Mouse (Mus musculus) liver, embryonic 15.5 days (tissue): ENCODE results near the gene Negr1. TPM values are rescaled to one million over a fixed set of nuclear protein-coding genes. Genes with fewer than 3 reads are reported as not detected.

Experiments used
- ATAC-seq: fragments of 200-750 bp; cut with Nextera tagmentation; 2 replicates; pipeline ENCODE4 v1.8.0; 2017; ENCODE audit warnings: moderate number of reproducible peaks, mild to moderate bottlenecking, moderate library complexity; ENCODE audit not compliant: insufficient read depth
- H3K27ac ChIP-seq: fragments of 300-500 bp; sonication (generic); replicated peaks from 2 replicates; pipeline ENCODE4 v1.5.1; 2015; ENCODE audit warnings: mild to moderate bottlenecking, inconsistent platforms
- H3K27me3 ChIP-seq: fragments of 300-500 bp; sonication (generic); 2 replicates; pipeline ENCODE4 v1.6.1; 2015; ENCODE audit warnings: mild to moderate bottlenecking, inconsistent platforms
- H3K36me3 ChIP-seq: fragments of 300-500 bp; sonication (generic); replicated peaks from 2 replicates; pipeline ENCODE4 v1.6.1; 2015; ENCODE audit warnings: moderate library complexity, mild to moderate bottlenecking, inconsistent platforms
- H3K4me1 ChIP-seq: fragments of 300-500 bp; sonication (generic); replicated peaks from 2 replicates; pipeline ENCODE4 v1.6.1; 2015; ENCODE audit warnings: inconsistent platforms
- H3K4me2 ChIP-seq: fragments of 300-500 bp; sonication (generic); 2 replicates; pipeline ENCODE4 v1.6.1; 2015; ENCODE audit warnings: moderate library complexity, mild to moderate bottlenecking, inconsistent platforms
- H3K4me3 ChIP-seq: fragments of 300-500 bp; sonication (generic); replicated peaks from 2 replicates; pipeline ENCODE4 v1.5.1; 2015; ENCODE audit warnings: mild to moderate bottlenecking, inconsistent platforms
- H3K9ac ChIP-seq: fragments of 300-500 bp; sonication (generic); 2 replicates; pipeline ENCODE4 v1.6.1; 2015; ENCODE audit warnings: moderate library complexity, mild to moderate bottlenecking, inconsistent platforms
- H3K9me3 ChIP-seq: fragments of 300-500 bp; sonication (generic); replicated peaks from 2 replicates; pipeline ENCODE4 v1.6.1; 2016; ENCODE audit warnings: inconsistent platforms
- WGBS: fragments of 180-500 bp; shearing (Covaris S2); methylation state at CpG from one replicate; pipeline ENCODE4 v1.1.7; 2015; ENCODE audit warnings: mixed read lengths; ENCODE audit not compliant: insufficient replicate concordance; 5-methylcytosine and 5-hydroxymethylcytosine counted together
- polyA plus RNA-seq: library from polyadenylated mRNA; unstranded; fragments of >200 nt; fragmentation: Nextera tagmentation; extraction: Ambion mirVana; gene quantifications from 2 replicates; pipeline ENCODE4 v1.2.1, GENCODE M21; 2015

Gene Negr1
- polyA plus RNA-seq, 1 experiment from 2014 or later, result 0.08 TPM

DNA sequence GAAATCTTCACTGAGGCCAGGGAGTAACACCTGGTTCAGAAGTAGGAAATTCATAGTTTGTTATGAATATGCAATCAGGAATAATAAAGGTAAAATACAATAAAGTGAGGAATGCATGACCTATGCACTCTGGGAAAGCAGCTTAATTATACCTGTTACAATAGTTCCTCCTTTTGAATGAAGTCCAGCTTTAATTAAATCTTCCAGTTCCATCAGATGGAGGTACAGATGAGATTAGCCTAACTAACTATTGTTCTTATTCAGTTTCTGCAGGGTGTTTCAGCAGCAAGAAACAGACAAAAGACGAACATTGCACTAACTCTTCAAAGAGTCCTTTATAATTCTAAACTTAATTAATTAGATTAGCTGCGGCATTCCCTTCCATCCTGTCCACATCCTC lies 787.9 kb downstream of the Negr1 start:
- Histone ChIP-seq H3K27me3 (no peaks in the 10 kb centered on the region), H3K4me2 (no peak overlapping the region), H3K9ac (no peak overlapping the region), H3K4me1 (no peaks in the 10 kb centered on the region), H3K9me3 (no peaks in the 10 kb centered on the region), H3K36me3 (no peaks in the 10 kb centered on the region), H3K27ac (no peak overlapping the region), H3K4me3 (no peak overlapping the region)
- no peak for ATAC-seq
- WGBS, result 57% methylated on average over 2 of the region's 2 CpGs

DNA sequence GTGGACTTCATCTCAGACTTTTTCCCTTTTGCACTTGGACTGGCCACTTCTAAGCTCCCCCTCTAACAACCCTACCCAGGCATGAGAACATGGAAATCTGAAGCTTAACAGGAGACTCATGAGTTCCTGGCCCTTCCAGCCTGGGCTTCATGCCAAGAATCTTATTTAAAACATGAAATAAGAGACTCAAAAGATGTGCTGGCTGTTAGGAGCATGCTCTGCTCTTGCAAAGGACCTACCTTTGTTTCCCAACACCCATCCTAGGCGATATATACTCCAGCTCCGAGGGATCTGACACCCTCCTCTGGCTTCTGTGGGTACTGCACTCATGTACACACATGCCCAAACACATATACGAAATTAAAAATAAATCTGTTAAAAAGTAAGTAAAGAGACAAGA lies 797.3 kb downstream of the Negr1 start:
- WGBS, result 43% methylated on average over 3 of the region's 3 CpGs
- Histone ChIP-seq H3K36me3 (no peaks in the 10 kb centered on the region), H3K9ac (no peak overlapping the region), H3K4me1 (no peaks in the 10 kb centered on the region), H3K4me2 (no peak overlapping the region), H3K27me3 (no peaks in the 10 kb centered on the region), H3K4me3 (no peak overlapping the region), H3K9me3 (no peaks in the 10 kb centered on the region), H3K27ac (no peak overlapping the region)
- ATAC-seq, result no peak

DNA sequence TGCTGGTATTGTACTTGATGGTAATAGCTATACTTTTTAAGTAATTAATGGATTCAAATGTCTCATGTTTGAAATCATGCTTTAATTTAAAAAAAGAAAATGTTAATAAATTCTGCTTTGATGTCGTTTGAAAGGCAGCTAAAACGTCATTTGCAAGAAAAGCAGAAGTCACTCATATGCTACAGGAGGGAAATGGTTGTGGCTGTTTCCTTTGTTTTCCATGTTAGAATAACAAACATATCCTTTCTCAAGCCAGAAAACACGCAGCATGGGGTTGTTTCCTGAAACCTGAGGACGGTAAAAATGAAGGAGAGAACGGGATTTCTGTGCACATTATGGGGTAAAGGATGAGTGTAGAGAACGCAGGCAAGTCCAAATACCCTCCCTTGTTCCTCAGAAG lies 798.2 kb downstream of the Negr1 start:
- Histone ChIP-seq H3K4me1 (no peaks in the 10 kb centered on the region), H3K9me3 (no peaks in the 10 kb centered on the region), H3K27ac (no peak overlapping the region), H3K9ac (no peak overlapping the region), H3K4me2 (no peak overlapping the region), H3K36me3 (no peaks in the 10 kb centered on the region), H3K27me3 (no peaks in the 10 kb centered on the region), H3K4me3 (no peak overlapping the region)
- 12% methylated on average over 6 of the region's 6 CpGs for WGBS
- no peak for ATAC-seq
